Mouse (Mus musculus) MEL (cell line): Measurements from ENCODE around the gene Slc15a5. TPM values are rescaled to one million over a fixed set of nuclear protein-coding genes. Genes with fewer than 3 reads are reported as not detected.

ENCODE experiments used
- DNase-seq: peaks from one replicate; pipeline ENCODE4 v3.0.0; 2011; ENCODE audit warnings: low read depth, low spot score
- H3K27ac ChIP-seq: 2 replicates; pipeline ENCODE4 v1.5.1; 2012; ENCODE audit warnings: low read depth, mild to moderate bottlenecking, control low read depth, low read length, moderate library complexity; ENCODE audit not compliant: control insufficient read depth
- H3K27me3 ChIP-seq, 2 experiments: fragments of 150-350 bp in 1 of 2; sonication (generic) in 1 of 2; 2 replicates each; pipeline ENCODE4 v1.6.1; 2012; ENCODE audit warnings: low read length in 2 of 2, mild to moderate bottlenecking in 2 of 2, improper control_type of control experiment in 1 of 2, moderate library complexity in 1 of 2; ENCODE audit not compliant: insufficient read depth in 2 of 2, control insufficient read depth in 1 of 2
- H3K36me3 ChIP-seq, 2 experiments: 2 replicates each; pipeline ENCODE4 v1.6.1; 2012 to 2014; ENCODE audit warnings: low read length in 2 of 2, improper control_type of control experiment in 1 of 2, inconsistent platforms in 1 of 2, mild to moderate bottlenecking in 1 of 2; ENCODE audit not compliant: insufficient read depth in 2 of 2, control insufficient read depth in 1 of 2
- H3K4me1 ChIP-seq, 2 experiments: fragments of 150-350 bp in 1 of 2; sonication (generic) in 1 of 2; 2 replicates each; pipeline ENCODE4 v1.6.1; 2012; ENCODE audit warnings: low read length in 2 of 2, improper control_type of control experiment in 1 of 2, mild to moderate bottlenecking in 1 of 2; ENCODE audit not compliant: insufficient read depth in 2 of 2, control insufficient read depth in 1 of 2
- H3K4me3 ChIP-seq, 2 experiments: fragments of 150-350 bp in 1 of 2; sonication (generic) in 1 of 2; 2 replicates each; pipeline ENCODE4 v1.5.1; 2012; ENCODE audit warnings: low read depth in 2 of 2, low read length in 2 of 2, mild to moderate bottlenecking in 2 of 2, moderate library complexity in 2 of 2, control low read depth in 1 of 2, improper control_type of control experiment in 1 of 2; ENCODE audit not compliant: control insufficient read depth in 1 of 2, insufficient read depth in 1 of 2
- H3K79me2 ChIP-seq: 2 replicates; pipeline ENCODE4 v1.6.1; 2012; ENCODE audit warnings: mild to moderate bottlenecking, low read length, moderate library complexity; ENCODE audit not compliant: control insufficient read depth, poor library complexity, insufficient read depth
- H3K9ac ChIP-seq: 2 replicates; pipeline ENCODE4 v1.6.1; 2012; ENCODE audit warnings: low read depth, mild to moderate bottlenecking, control low read depth, low read length, moderate library complexity; ENCODE audit not compliant: control insufficient read depth, poor library complexity, severe bottlenecking
- H3K9me3 ChIP-seq: fragments of 150-350 bp; sonication (generic); replicated peaks from 2 replicates; pipeline ENCODE4 v1.6.1; 2012; ENCODE audit warnings: mild to moderate bottlenecking, low read length, improper control_type of control experiment, moderate library complexity; ENCODE audit not compliant: insufficient read depth
- BHLHE40 ChIP-seq: IDR thresholded peaks from 2 replicates; pipeline ENCODE4 v1.6.1; 2012; ENCODE audit warnings: low read depth, mild to moderate bottlenecking, inconsistent platforms, low read length, improper control_type of control experiment, borderline replicate concordance
- CHD1 ChIP-seq: IDR thresholded peaks from 2 replicates; pipeline ENCODE4 v1.6.1; 2012; ENCODE audit warnings: low read depth, mild to moderate bottlenecking, inconsistent platforms, low read length, improper control_type of control experiment
- EP300 ChIP-seq, 2 experiments: IDR thresholded peaks; 2 replicates each; pipeline ENCODE4 v1.6.1; 2011; ENCODE audit warnings: improper control_type of control experiment in 2 of 2, low read length in 2 of 2, low read depth in 1 of 2, mild to moderate bottlenecking in 1 of 2
- ETS1 ChIP-seq: IDR thresholded peaks from 2 replicates; pipeline ENCODE4 v1.6.1; 2012; ENCODE audit warnings: low read depth, mild to moderate bottlenecking, inconsistent platforms, low read length, improper control_type of control experiment, moderate library complexity
- GABPA ChIP-seq: IDR thresholded peaks from 2 replicates; pipeline ENCODE4 v1.6.1; 2012; ENCODE audit warnings: low read depth, mild to moderate bottlenecking, inconsistent platforms, low read length, improper control_type of control experiment, moderate library complexity
- HCFC1 ChIP-seq: IDR thresholded peaks from 2 replicates; pipeline ENCODE4 v1.6.1; 2012; ENCODE audit warnings: low read depth, mild to moderate bottlenecking, inconsistent platforms, low read length, improper control_type of control experiment, moderate library complexity
- KAT2A ChIP-seq: conservative IDR thresholded peaks from 2 replicates; pipeline ENCODE4 v1.6.1; 2012; ENCODE audit warnings: low read depth, low read length, improper control_type of control experiment, inconsistent platforms
- MXI1 ChIP-seq: IDR thresholded peaks from 2 replicates; pipeline ENCODE4 v1.6.1; 2011; ENCODE audit warnings: mild to moderate bottlenecking, low read depth, low read length, improper control_type of control experiment
- MYC ChIP-seq: IDR thresholded peaks from 2 replicates; pipeline ENCODE4 v1.6.1; 2011; ENCODE audit warnings: low read depth, mild to moderate bottlenecking, low read length, improper control_type of control experiment, moderate library complexity
- NRF1 ChIP-seq: IDR thresholded peaks from 2 replicates; pipeline ENCODE4 v1.6.1; 2014; ENCODE audit warnings: low read depth, mild to moderate bottlenecking, inconsistent platforms, low read length, improper control_type of control experiment, moderate library complexity; ENCODE audit not compliant: poor library complexity, insufficient read depth, severe bottlenecking
- POLR2AphosphoS2 ChIP-seq: IDR thresholded peaks from 2 replicates; pipeline ENCODE4 v1.6.1; 2011; ENCODE audit warnings: low read length, improper control_type of control experiment
- RAD21 ChIP-seq: IDR thresholded peaks from 2 replicates; pipeline ENCODE4 v1.6.1; 2011; ENCODE audit warnings: mild to moderate bottlenecking, low read depth, low read length, improper control_type of control experiment
- SIN3A ChIP-seq: IDR thresholded peaks from 2 replicates; pipeline ENCODE4 v1.6.1; 2012; ENCODE audit warnings: low read length, improper control_type of control experiment, inconsistent platforms
- SMC3 ChIP-seq: IDR thresholded peaks from 2 replicates; pipeline ENCODE4 v1.6.1; 2011; ENCODE audit warnings: low read depth, low read length, improper control_type of control experiment
- TAL1 ChIP-seq: IDR thresholded peaks from 2 replicates; pipeline ENCODE4 v1.6.1; 2012; ENCODE audit warnings: mild to moderate bottlenecking, inconsistent platforms, low read length, moderate library complexity, mixed read lengths
- TBP ChIP-seq: IDR thresholded peaks from 2 replicates; pipeline ENCODE4 v1.8.0; 2011; ENCODE audit warnings: low read depth, low read length, improper control_type of control experiment
- TCF12 ChIP-seq: IDR thresholded peaks from 2 replicates; pipeline ENCODE4 v1.6.1; 2014; ENCODE audit warnings: low read depth, mild to moderate bottlenecking, inconsistent platforms, low read length, improper control_type of control experiment, moderate library complexity
- USF1 ChIP-seq: IDR thresholded peaks from 2 replicates; pipeline ENCODE4 v1.6.1; 2014; ENCODE audit warnings: low read depth, mild to moderate bottlenecking, inconsistent platforms, low read length, improper control_type of control experiment, moderate library complexity
- USF2 ChIP-seq, 2 experiments: IDR thresholded peaks; 2 replicates each; pipeline ENCODE4 v1.6.1; 2011 to 2012; ENCODE audit warnings: improper control_type of control experiment in 2 of 2, low read length in 2 of 2, borderline replicate concordance in 1 of 2, inconsistent platforms in 1 of 2, low read depth in 1 of 2, mild to moderate bottlenecking in 1 of 2; ENCODE audit not compliant: insufficient read depth in 1 of 2
- ZC3H11A ChIP-seq: IDR thresholded peaks from 2 replicates; pipeline ENCODE4 v1.6.1; 2012; ENCODE audit warnings: low read depth, mild to moderate bottlenecking, inconsistent platforms, low read length, improper control_type of control experiment
- ZNF384 ChIP-seq: IDR thresholded peaks from 2 replicates; pipeline ENCODE4 v1.6.1; 2012; ENCODE audit warnings: low read depth, mild to moderate bottlenecking, inconsistent platforms, low read length, improper control_type of control experiment
- polyA plus RNA-seq, 2 experiments: library from polyadenylated mRNA; stranded (reverse) in 1 of 2; unstranded in 1 of 2; fragments of >175 nt in 1 of 2; fragments of >200 nt in 1 of 2; gene quantifications; 2 replicates each; pipeline versions ENCODE4 v1.2.1 to v1.2.4; 2012; ENCODE audit warnings: low replicate concordance in 2 of 2, low read depth in 1 of 2; ENCODE audit not compliant: insufficient read length in 2 of 2, insufficient read depth in 1 of 2, missing spikeins in 1 of 2
- total RNA-seq: library from RNA; depleted of rRNA; stranded (reverse); fragments of 300-350 nt; gene quantifications from 2 replicates; pipeline ENCODE4 v1.2.3, GENCODE M21; 2012

Slc15a5 gene
- total and polyA plus RNA-seq, 3 experiments: not detected

GRCm38 (mm10) chr6:138071505-138072107 lies 8.1 kb downstream of the Slc15a5 start:
- no peaks in the 10 kb centered on the region for H3K36me3 ChIP-seq
- no peak overlapping the region for H3K9ac ChIP-seq
- no peaks in the 10 kb centered on the region for H3K4me1 ChIP-seq
- no peaks in the 10 kb centered on the region for H3K27me3 ChIP-seq
- TF ChIP-seq EP300 (IDR thresholded peaks at IDR 0.05; ENCODE audit: low read depth in 1 of 2, low read length in 2 of 2) (no peak), TAL1 (no peak), SMC3 (no peak), SIN3A (no peak), MYC (no peak), CHD1 (no peak)
- TF ChIP-seq, all 39 proteins: peak for 0
- Histone ChIP-seq H3K79me2 (no peaks in the 10 kb centered on the region), H3K9me3 (no peaks in the 10 kb centered on the region), H3K27ac (no peak overlapping the region), H3K4me3 (no peak overlapping the region)
- DNase-seq: no peak

GRCm38 (mm10) chr6:138070720-138071504 lies 8.8 kb downstream of the Slc15a5 start:
- H3K4me1 ChIP-seq: no peaks in the 10 kb centered on the region
- no peak for TF ChIP-seq BHLHE40
- TF ChIP-seq USF1: no peak
- TF ChIP-seq EP300 (IDR thresholded peaks at IDR 0.05; ENCODE audit: low read depth in 1 of 2, low read length in 2 of 2): no peak
- TF ChIP-seq NRF1: no peak
- TF ChIP-seq TCF12: no peak
- no peak for TF ChIP-seq ZNF384
- TF ChIP-seq SMC3: no peak
- no peak for TF ChIP-seq KAT2A
- TF ChIP-seq USF2 (IDR thresholded peaks at IDR 0.05; ENCODE audit: borderline replicate concordance in 1 of 2, insufficient read depth in 1 of 2, low read depth in 1 of 2, low read length in 2 of 2): no peak
- TF ChIP-seq ZC3H11A: no peak
- TF ChIP-seq MXI1: no peak
- TF ChIP-seq ETS1: no peak
- no peak for TF ChIP-seq POLR2AphosphoS2
- no peak for TF ChIP-seq MYC
- no peak for TF ChIP-seq HCFC1
- TF ChIP-seq TBP: no peak
- TF ChIP-seq RAD21: no peak
- TF ChIP-seq GABPA: no peak
- no peaks in the 10 kb centered on the region for H3K27me3 ChIP-seq
- H3K79me2 ChIP-seq: no peaks in the 10 kb centered on the region
- H3K4me3 ChIP-seq: no peak overlapping the region
- no peaks in the 10 kb centered on the region for H3K9me3 ChIP-seq
- H3K36me3 ChIP-seq: no peaks in the 10 kb centered on the region
- no peak overlapping the region for H3K27ac ChIP-seq
- no peak for DNase-seq
- no peak overlapping the region for H3K9ac ChIP-seq
